Mouse (Mus musculus) activated CD4-positive, CD25-positive, alpha-beta regulatory T cell, adult 4 months (primary cell): Measurements from ENCODE around the gene 4933402N22Rik. TPM values are rescaled to one million over a fixed set of nuclear protein-coding genes. Genes with fewer than 3 reads are reported as not detected.
"Not testable (repeated sequence)": the region's sequence is repeated elsewhere in the genome, so short reads cannot be mapped to it uniquely, and the experiment has no call there.

Source experiments
- ATAC-seq: one replicate; pipeline ENCODE4 v1.8.0; 2017
- polyA plus RNA-seq, 2 experiments: library from polyadenylated mRNA; unstranded; fragments of 100-300 nt; shearing (Covaris generic); gene quantifications; one replicate each; pipeline ENCODE4 v1.2.1; 2017

The 4933402N22Rik gene
- polyA plus RNA-seq, result not detected

DNA sequence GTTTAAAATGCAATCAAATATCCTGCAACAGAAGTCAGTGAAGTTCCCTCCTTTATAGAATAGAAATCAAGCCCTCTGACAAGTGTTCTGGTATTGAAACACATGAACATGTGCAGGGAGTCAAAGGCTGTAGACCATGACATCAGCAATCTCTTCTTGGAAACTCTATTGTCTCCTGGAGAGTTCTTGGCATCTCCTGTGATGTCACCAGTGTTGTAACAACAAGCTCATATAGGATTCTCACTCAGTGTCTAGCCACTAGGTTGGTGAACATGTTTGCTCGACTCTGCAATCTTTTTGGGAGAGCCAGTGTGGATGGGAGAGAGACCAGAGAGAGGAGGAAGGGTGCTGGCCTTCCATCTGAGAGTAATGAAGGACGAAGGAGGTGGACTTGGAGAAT, at the start of gene 4933402N22Rik:
Gene 4933402N22Rik, plus strand, starts transcription at position 301 of the 400 bp plus-strand sequence.
- ATAC-seq, result not testable (repeated sequence)

DNA sequence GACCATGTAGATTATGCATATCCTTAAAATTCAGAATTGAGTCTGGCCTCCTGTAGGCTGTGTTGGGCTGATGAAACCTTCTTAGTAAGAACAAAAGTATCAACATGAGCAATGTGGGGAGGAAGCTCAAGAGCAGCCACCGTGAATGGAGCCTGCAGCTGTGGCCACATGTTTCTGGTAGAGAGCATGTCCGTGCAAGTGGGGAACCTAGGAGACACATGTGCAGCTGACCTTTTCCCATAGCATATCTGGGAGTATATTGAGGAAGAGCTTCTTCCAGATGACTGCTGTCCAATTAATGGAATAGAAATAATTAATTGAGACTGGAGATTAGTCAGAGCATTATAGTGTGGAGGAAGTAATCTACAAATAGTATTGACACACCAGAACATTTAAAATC, 5.9 kb downstream of the 4933402N22Rik start:
- ATAC-seq, result not testable (repeated sequence)

Other genes starting within 250 kb of the 4933402N22Rik start
- not detected for gene Gm8922, start 236.1 kb upstream of the 4933402N22Rik start, polyA plus RNA-seq
- gene Gm8926, start 147.5 kb upstream of the 4933402N22Rik start, polyA plus RNA-seq, result not detected
- not detected for gene Gm6465, start 72.5 kb upstream of the 4933402N22Rik start, polyA plus RNA-seq